Mouse (Mus musculus): ENCODE results near the gene Slc9a3r1.

The Slc9a3r1 gene

GRCm38 (mm10) chr11:115188539-115189231, 25.5 kb downstream of the Slc9a3r1 start:
- in situ Hi-C loops (cut with MboI; ENCODE audit: low sequenced_read_pairs): no loop called here

- in situ Hi-C loops (cut with MboI; ENCODE audit: low sequenced_read_pairs): no loop called here
Measured at GRCm38 (mm10) chr11:115189304-115189703, 26.2 kb downstream of the Slc9a3r1 start.

DNA sequence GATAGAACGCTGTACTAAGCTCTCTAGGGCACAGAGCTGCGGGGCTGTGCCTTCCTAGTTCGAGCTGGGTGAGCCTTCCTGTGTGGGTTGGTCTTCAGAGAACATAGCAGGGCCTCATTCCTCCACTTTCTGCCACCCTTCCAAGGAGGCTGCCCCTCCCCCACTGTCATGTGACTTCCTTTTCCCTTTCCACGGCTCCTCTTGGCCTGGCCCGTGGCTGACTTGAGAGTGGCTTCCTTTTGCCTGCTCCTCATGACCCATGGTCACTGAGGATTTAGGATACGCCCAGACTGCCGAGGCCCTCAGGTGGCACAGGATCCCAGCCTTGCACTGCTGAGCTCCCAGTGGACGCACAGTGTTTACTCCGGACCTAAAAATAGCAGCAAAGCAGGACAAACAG, 29.0 kb downstream of the Slc9a3r1 start:
- in situ Hi-C loops (cut with MboI; ENCODE audit: low sequenced_read_pairs): no loop called here

DNA sequence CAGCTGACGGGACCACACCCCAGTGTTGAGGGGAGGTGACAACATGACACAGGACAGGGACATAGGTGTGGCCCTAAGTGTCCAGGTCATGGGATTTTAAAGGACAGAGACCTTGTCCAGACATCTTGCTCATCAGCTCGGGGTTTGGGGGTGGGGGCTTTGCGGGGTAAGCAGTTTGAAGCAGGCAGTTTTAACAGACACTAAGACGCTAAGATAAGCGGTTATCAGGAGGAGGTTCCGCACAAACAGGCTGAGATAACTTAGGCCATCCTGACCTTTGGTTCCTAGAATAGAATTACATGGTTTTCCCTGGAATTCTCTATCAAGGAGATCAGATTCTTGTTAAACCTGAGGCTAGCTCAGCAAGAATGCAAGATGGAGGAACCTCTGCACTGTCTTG, 31.6 kb downstream of the Slc9a3r1 start:
- in situ Hi-C loops (cut with MboI; ENCODE audit: low sequenced_read_pairs): no loop called here

- in situ Hi-C loops (cut with MboI; ENCODE audit: low sequenced_read_pairs): no loop called here
Measured at GRCm38 (mm10) chr11:115195933-115196332, 32.8 kb downstream of the Slc9a3r1 start.

GRCm38 (mm10) chr11:115197558-115197957, 34.4 kb downstream of the Slc9a3r1 start:
- in situ Hi-C loops (cut with MboI; ENCODE audit: low sequenced_read_pairs): no loop called here

GRCm38 (mm10) chr11:115198932-115199384, 35.8 kb downstream of the Slc9a3r1 start:
- in situ Hi-C loops (cut with MboI; ENCODE audit: low sequenced_read_pairs): no loop called here

DNA sequence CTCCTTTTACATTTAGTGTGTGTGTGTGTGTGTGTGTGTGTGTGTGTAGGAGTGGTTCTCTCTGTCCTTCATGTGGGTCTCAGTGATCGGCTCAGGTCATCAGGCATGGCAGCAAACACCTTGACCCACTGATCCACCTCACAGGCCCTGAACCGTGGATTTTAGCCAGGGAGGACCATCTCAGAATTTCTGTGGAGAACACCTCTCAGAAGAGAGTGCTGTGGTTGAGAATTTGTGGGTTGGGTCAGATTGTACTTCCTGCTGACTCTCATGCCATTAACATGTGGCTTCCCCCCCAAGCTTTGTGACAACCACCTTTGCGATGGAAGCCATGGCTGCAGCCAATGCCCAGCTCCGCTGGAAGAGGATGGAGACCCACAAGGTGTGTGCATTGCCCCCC, 37.4 kb downstream of the Slc9a3r1 start:
- in situ Hi-C loops (cut with MboI; ENCODE audit: low sequenced_read_pairs): loop anchor here (10.0 kb wide), 1 partner anchor 74 kb away; the partner anchor contains the start of gene Fdxr

DNA sequence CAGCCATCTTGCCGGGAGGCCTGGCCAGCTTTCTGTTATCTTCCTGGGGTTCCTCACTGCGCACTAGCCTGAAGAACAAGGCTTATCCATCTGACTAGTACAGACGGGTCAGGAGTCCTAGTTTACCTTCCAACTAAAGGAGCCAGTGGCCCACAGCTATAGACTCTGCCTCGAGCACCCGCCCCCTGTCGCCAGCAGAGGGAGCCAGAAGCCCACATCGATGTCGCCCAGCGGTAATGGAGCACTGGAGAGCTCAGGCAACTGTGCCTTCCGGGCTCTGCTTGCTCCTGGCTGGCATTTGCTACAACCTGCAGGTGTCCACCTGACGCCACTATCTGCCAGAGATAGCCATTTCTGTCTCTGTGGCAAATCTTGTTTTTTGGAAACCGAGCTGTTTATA, 39.2 kb downstream of the Slc9a3r1 start:
- in situ Hi-C loops (cut with MboI; ENCODE audit: low sequenced_read_pairs): loop anchor here (10.0 kb wide), 1 partner anchor 72 kb away; the partner anchor contains the start of gene Fdxr

GRCm38 (mm10) chr11:115202756-115203155, 39.6 kb downstream of the Slc9a3r1 start:
- in situ Hi-C loops (cut with MboI; ENCODE audit: low sequenced_read_pairs): loop anchor here (10.0 kb wide), 1 partner anchor 72 kb away; the partner anchor contains the start of gene Fdxr

DNA sequence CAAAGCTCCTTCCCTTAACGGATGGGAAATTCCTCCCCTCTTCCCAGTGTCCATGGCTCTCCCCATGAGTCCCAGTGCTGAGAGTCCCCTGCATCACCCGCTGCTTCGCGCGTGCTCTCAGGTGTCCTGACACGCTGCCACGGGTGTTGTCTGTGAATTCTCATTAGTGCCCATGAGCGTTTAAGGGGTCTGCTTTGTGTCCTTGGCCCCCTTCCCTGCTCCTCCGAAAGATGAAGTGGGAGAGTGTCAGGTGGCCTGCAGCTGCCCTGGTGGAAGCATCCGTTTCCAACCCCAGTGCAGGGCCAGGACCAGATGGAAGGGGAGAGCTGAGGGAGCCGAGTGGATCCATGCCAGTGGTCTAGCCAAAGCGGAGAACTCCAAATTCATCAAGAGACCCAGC, 45.0 kb downstream of the Slc9a3r1 start:
- in situ Hi-C loops (cut with MboI; ENCODE audit: low sequenced_read_pairs): loop anchor here (10.0 kb wide), 1 partner anchor 67 kb away; the partner anchor contains the start of gene Fdxr

DNA sequence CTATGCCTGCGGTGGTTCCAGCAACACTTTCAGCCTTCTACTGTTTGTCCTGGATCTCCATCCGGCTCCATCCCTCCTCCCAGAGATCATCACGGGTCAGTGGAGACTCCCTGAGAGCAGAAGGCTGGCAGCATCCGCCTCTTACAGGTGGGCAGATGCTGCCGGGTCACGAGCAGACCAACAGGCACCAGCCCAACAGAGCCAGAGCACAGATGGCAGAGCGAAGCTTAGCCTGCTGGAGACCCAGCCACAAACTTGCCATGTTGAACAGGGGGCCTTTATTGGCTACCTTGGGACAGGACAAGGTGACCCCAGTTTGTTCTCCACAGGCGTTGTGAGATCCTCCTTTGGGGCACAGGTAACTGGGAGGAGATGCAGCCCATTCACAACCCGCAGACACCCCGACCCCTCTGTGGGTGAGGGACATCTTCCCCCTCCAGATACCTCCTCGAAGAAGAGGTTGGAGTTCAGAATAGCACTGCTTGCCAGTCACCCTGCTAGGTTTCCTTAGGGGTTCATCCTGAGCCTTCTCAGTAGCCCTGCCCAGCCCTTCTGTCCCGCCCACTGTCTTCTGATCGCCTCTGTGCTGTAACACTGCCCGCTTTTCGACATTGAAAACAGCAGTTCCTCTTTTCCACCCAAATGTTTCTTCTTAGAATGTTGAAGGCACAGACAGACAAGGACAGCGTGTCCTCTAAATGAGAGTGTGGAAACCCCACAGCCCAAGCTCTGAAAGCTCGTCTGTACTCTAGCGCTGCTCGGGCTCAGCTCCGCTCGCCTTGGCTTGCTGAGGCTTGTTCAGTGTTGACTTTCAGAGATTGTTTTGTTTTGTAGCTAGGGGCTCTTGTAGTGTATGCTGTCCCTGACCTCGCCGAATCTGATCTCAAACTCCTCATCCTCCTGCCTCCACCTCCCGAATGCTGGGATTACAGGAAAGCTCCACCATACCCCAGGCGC, 45.9 kb downstream of the Slc9a3r1 start:
- in situ Hi-C loops (cut with MboI; ENCODE audit: low sequenced_read_pairs): loop anchor here (10.0 kb wide), 1 partner anchor 66 kb away; the partner anchor contains the start of gene Fdxr

DNA sequence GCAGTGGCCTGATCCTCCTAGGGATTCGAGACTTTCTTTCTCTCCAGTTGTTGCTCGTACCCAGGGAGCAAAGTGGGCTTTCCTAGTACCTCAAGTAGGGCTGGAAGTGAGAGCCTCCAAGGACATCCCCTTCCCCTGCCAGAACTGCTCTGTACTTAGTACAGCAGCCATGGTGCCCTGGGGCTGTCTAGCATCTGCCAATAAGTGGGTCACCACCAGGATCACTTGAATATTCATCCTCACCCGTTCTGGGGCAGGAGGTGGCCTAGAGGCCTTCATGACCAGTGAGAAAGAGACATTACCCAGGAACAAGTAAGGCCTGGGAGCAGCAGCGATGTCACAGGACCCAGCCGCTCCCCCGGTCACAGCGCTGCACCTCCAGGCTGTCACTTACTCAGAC, 46.8 kb downstream of the Slc9a3r1 start:
- in situ Hi-C loops (cut with MboI; ENCODE audit: low sequenced_read_pairs): loop anchor here (10.0 kb wide), 1 partner anchor 65 kb away; the partner anchor contains the start of gene Fdxr

- in situ Hi-C loops (cut with MboI; ENCODE audit: low sequenced_read_pairs): no loop called here
Measured at GRCm38 (mm10) chr11:115212116-115212515, 49.0 kb downstream of the Slc9a3r1 start.

- in situ Hi-C loops (cut with MboI; ENCODE audit: low sequenced_read_pairs): no loop called here
Measured at GRCm38 (mm10) chr11:115215123-115215522, 52.0 kb downstream of the Slc9a3r1 start.

GRCm38 (mm10) chr11:115217439-115218410, 54.6 kb downstream of the Slc9a3r1 start:
- in situ Hi-C loops (cut with MboI; ENCODE audit: low sequenced_read_pairs): no loop called here

DNA sequence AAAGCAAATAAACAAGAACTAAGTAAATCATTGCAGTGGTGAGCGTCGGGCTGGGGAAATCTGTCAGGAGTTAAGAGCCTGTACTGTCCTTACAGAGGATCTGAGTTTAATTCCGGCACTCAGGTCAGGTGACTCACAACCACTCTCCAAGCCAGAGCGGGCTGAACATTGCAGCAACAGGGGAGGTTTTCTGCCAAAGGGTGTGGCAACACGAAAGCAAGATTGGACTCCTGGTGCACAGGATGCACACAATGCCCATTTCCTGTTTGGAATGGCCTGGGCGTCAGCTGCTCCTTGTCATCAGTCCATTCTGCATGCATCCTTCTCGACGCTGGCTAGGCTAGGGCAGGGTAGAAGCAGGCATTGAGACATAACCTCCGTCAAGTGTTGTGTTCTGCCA, 56.1 kb downstream of the Slc9a3r1 start:
- in situ Hi-C loops (cut with MboI; ENCODE audit: low sequenced_read_pairs): no loop called here

DNA sequence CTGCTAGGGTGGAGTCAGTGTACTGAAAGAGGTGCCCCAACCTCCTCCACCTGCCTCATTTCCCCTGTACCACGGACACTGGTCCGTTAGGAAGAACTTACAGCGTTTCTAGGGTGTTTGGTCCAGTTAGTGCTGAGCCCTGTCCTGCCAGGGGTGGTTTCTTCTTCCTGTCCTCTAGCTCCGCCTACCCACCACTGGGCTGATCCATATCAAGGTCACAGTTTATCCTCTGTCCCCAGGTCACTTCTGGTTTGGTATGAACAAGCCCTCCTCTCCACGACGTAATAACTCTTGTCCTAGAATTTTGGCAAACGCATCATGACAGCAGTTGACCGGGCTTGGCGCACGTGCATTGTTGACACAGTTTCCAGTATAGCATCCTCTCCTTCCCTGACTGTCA, 56.5 kb downstream of the Slc9a3r1 start:
- in situ Hi-C loops (cut with MboI; ENCODE audit: low sequenced_read_pairs): no loop called here

- in situ Hi-C loops (cut with MboI; ENCODE audit: low sequenced_read_pairs): no loop called here
Measured at GRCm38 (mm10) chr11:115222077-115222476, 58.9 kb downstream of the Slc9a3r1 start.

GRCm38 (mm10) chr11:115222570-115222969, 59.4 kb downstream of the Slc9a3r1 start:
- in situ Hi-C loops (cut with MboI; ENCODE audit: low sequenced_read_pairs): no loop called here

Data from CH12F3 (cell line).